26 mouse cellular contexts compared by ENCODE assay signal in the genomic region with DNA sequence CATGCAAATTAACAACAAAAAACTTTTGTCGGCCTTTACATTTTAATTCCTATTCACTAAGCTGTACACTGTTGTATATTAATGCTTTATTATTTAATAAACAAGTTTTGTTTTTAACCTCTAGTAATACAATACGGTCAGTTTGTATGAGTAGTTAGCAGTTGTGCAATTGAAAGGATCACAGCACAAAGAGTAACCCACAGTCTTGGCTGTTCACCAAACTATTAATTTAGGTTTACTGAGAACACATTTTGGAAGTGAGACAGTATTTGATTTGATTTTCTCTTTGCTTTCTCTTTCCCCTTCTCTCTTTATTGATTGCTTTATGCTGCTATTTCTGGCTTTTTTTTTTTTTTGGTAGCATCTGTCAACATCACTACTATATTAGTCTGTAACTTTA.
DNase-seq lines count a peak whose midpoint lies in the region; ATAC-seq and TF ChIP-seq lines count a peak whose summit lies in the region.
"Had no signal": no experiment of that assay in that cellular context is flagged by ENCODE, and none has a peak within 500 bp of the region (broad histone marks: within the 10 kb centered on the region; RNA-seq: fewer than 3 reads in every experiment).

No protein-coding gene starts in this region.

- H3K27me3 ChIP-seq in liver, adult 2 months (ENCODE audit: control insufficient read depth, insufficient read depth, low read length), result no peaks in the 10 kb centered on the region
- no peaks in the 10 kb centered on the region for H3K27me3 ChIP-seq in liver, postnatal 0 days (ENCODE audit: insufficient read depth, low read length)
- H3K27me3 ChIP-seq in stomach, postnatal 0 days (ENCODE audit: control insufficient read depth, insufficient read depth, low read length), result no peaks in the 10 kb centered on the region
- H3K27me3 ChIP-seq: embryonic facial prominence, embryonic 12.5 days; embryonic facial prominence, embryonic 15.5 days; forebrain, embryonic 12.5 days; forebrain, embryonic 15.5 days; heart, embryonic 12.5 days; heart, embryonic 15.5 days; hindbrain, embryonic 13.5 days; intestine, embryonic 15.5 days had no signal

- H3K4me1 ChIP-seq in liver, adult 2 months (ENCODE audit: control insufficient read depth, insufficient read depth, low read length), result no peaks in the 10 kb centered on the region; the same call in 1 of the 2 replicates
- H3K4me1 ChIP-seq in liver, postnatal 0 days (ENCODE audit: insufficient read depth), result no peaks in the 10 kb centered on the region
- H3K4me1 ChIP-seq in stomach, postnatal 0 days (replicated peaks; ENCODE audit: control insufficient read depth, insufficient read depth), result no peaks in the 10 kb centered on the region
- H3K4me1 ChIP-seq: embryonic facial prominence, embryonic 12.5 days; embryonic facial prominence, embryonic 15.5 days; forebrain, embryonic 12.5 days; forebrain, embryonic 15.5 days; heart, embryonic 12.5 days; heart, embryonic 15.5 days; hindbrain, embryonic 10.5 days; hindbrain, embryonic 13.5 days; intestine, embryonic 15.5 days had no signal

- H3K9me3 ChIP-seq in liver, postnatal 0 days (ENCODE audit: low read length), result no peaks in the 10 kb centered on the region
- no peaks in the 10 kb centered on the region for H3K9me3 ChIP-seq in stomach, postnatal 0 days (ENCODE audit: control insufficient read depth, low read length)
- H3K9me3 ChIP-seq: embryonic facial prominence, embryonic 12.5 days; embryonic facial prominence, embryonic 15.5 days; forebrain, embryonic 12.5 days; forebrain, embryonic 15.5 days; heart, embryonic 12.5 days; heart, embryonic 15.5 days; hindbrain, embryonic 10.5 days; hindbrain, embryonic 13.5 days; intestine, embryonic 15.5 days had no signal

- ATAC-seq in liver, postnatal 0 days, result no peak
- no peak for ATAC-seq in stomach, postnatal 0 days (ENCODE audit: low FRiP score, low TSS enrichment)
- ATAC-seq: forebrain, embryonic 15.5 days; hindbrain, embryonic 16.5 days; intestine, embryonic 15.5 days had no signal

- H3K27ac ChIP-seq in liver, adult 2 months (replicated peaks; ENCODE audit: insufficient read depth, low read depth, low read length), result no peak overlapping the region
- H3K27ac ChIP-seq in liver, postnatal 0 days (ENCODE audit: low read depth), result no peak overlapping the region
- H3K27ac ChIP-seq in stomach, postnatal 0 days (replicated peaks), result no peak overlapping the region
- H3K27ac ChIP-seq: embryonic facial prominence, embryonic 12.5 days; embryonic facial prominence, embryonic 15.5 days; forebrain, embryonic 12.5 days; forebrain, embryonic 15.5 days; heart, embryonic 15.5 days; hindbrain, embryonic 10.5 days; hindbrain, embryonic 13.5 days; intestine, embryonic 15.5 days had no signal

- H3K79me2 ChIP-seq in liver, adult 2 months (ENCODE audit: control insufficient read depth, insufficient read depth, low read length), result no peaks in the 10 kb centered on the region

- no peak overlapping the region for H3K4me2 ChIP-seq in liver, postnatal 0 days (ENCODE audit: low read depth, low read length)
- no peak overlapping the region for H3K4me2 ChIP-seq in stomach, postnatal 0 days (replicated peaks; ENCODE audit: low read depth)
- H3K4me2 ChIP-seq: embryonic facial prominence, embryonic 12.5 days; embryonic facial prominence, embryonic 15.5 days; forebrain, embryonic 12.5 days; forebrain, embryonic 15.5 days; heart, embryonic 12.5 days; heart, embryonic 15.5 days; hindbrain, embryonic 13.5 days; intestine, embryonic 15.5 days had no signal

- TF ChIP-seq EP300 in liver, postnatal 0 days (IDR thresholded peaks at IDR 0.05; ENCODE audit: low read depth), result no peak
- TF ChIP-seq EP300 in stomach, postnatal 0 days (optimal IDR thresholded peaks at IDR 0.05), result no peak

- DNase-seq in liver, adult 2 months (ENCODE audit: extremely low read depth, low read depth, low spot score), result peak; percentile 89
- no peak for DNase-seq in liver, postnatal 0 days
- peak; percentile 49 for DNase-seq in NIH3T3 (ENCODE audit: low read depth)
- peak; percentile 14 for DNase-seq in skeletal muscle tissue, adult 2 months (ENCODE audit: low read depth, low spot score)
- no peak for DNase-seq in stomach, postnatal 0 days (ENCODE audit: low spot score)
- DNase-seq in right cerebral cortex, postnatal 10 days (ENCODE audit: low spot score in 2 of 2), result no peak
- DNase-seq: adrenal gland, adult 8-10 months; cerebellum, adult 11 months; cerebellum, adult 2 months; cerebellum, adult 9-11 months; cerebellum, postnatal 25 days; gastrocnemius, postnatal 25 days; heart, adult 18-20 months; heart, postnatal 10 days; heart, postnatal 36 days; kidney, adult 11 months had no signal

- no peak overlapping the region for H3K4me3 ChIP-seq in liver, adult 2 months (ENCODE audit: insufficient read depth, low read depth, low read length)
- no peak overlapping the region for H3K4me3 ChIP-seq in liver, postnatal 0 days (ENCODE audit: low read depth, low read length)
- H3K4me3 ChIP-seq in stomach, postnatal 0 days (ENCODE audit: low read depth, low read length), result no peak overlapping the region
- H3K4me3 ChIP-seq: embryonic facial prominence, embryonic 12.5 days; embryonic facial prominence, embryonic 15.5 days; forebrain, embryonic 12.5 days; forebrain, embryonic 15.5 days; heart, embryonic 12.5 days; heart, embryonic 15.5 days; hindbrain, embryonic 10.5 days; hindbrain, embryonic 13.5 days; intestine, embryonic 15.5 days had no signal

- no peak overlapping the region for H3K9ac ChIP-seq in liver, adult 2 months (ENCODE audit: low read depth, low read length)
- H3K9ac ChIP-seq in liver, postnatal 0 days (replicated peaks), result no peak overlapping the region
- H3K9ac ChIP-seq in stomach, postnatal 0 days (ENCODE audit: low read length), result no peak overlapping the region
- H3K9ac ChIP-seq: embryonic facial prominence, embryonic 12.5 days; embryonic facial prominence, embryonic 15.5 days; forebrain, embryonic 12.5 days; forebrain, embryonic 15.5 days; heart, embryonic 12.5 days; heart, embryonic 15.5 days; hindbrain, embryonic 13.5 days; intestine, embryonic 15.5 days had no signal

- WGBS in liver, adult 2 months, result 54% methylated on average over 2 of the region's 2 CpGs
- WGBS in liver, postnatal 0 days (ENCODE audit: insufficient replicate concordance), result 67% methylated on average over 2 of the region's 2 CpGs
- WGBS in stomach, postnatal 0 days, result 79% methylated on average over 2 of the region's 2 CpGs

- H3K36me3 ChIP-seq in liver, adult 2 months (ENCODE audit: control insufficient read depth, insufficient read depth, low read length), result no peaks in the 10 kb centered on the region
- H3K36me3 ChIP-seq in liver, postnatal 0 days (replicated peaks; ENCODE audit: insufficient read depth, low read length), result no peaks in the 10 kb centered on the region
- no peaks in the 10 kb centered on the region for H3K36me3 ChIP-seq in stomach, postnatal 0 days (ENCODE audit: control insufficient read depth, insufficient read depth, low read length)
- H3K36me3 ChIP-seq: embryonic facial prominence, embryonic 12.5 days; embryonic facial prominence, embryonic 15.5 days; forebrain, embryonic 12.5 days; forebrain, embryonic 15.5 days; heart, embryonic 12.5 days; heart, embryonic 15.5 days; hindbrain, embryonic 10.5 days; hindbrain, embryonic 13.5 days; intestine, embryonic 15.5 days had no signal

- no peak for TF ChIP-seq POLR2A in liver, adult 2 months (IDR thresholded peaks at IDR 0.05; ENCODE audit: extremely low read depth, insufficient read depth, low read length)

- no peak for TF ChIP-seq CTCF in liver, adult 2 months (IDR thresholded peaks at IDR 0.05; ENCODE audit: low read depth, low read length)
- TF ChIP-seq CTCF in liver, postnatal 0 days (IDR thresholded peaks at IDR 0.05; ENCODE audit: low read depth), result no peak
- TF ChIP-seq CTCF in stomach, postnatal 0 days (IDR thresholded peaks at IDR 0.05; ENCODE audit: low read depth), result no peak

Comparison
In these comparisons a context has a peak if more than half of its experiments do, and no peak if none do; other contexts are left out.
1. DNase-seq: peak in liver, adult 2 months (single experiment), NIH3T3 (single experiment) and skeletal muscle tissue, adult 2 months (single experiment); none in liver, postnatal 0 days (single experiment), stomach, postnatal 0 days (single experiment) and right cerebral cortex, postnatal 10 days (0 of 2).